Mouse (Mus musculus) lung, embryonic 14.5 days (tissue): Measurements from ENCODE around the gene Aldh1a1. TPM values are rescaled to one million over a fixed set of nuclear protein-coding genes. Genes with fewer than 3 reads are reported as not detected.
A peak's percentile ranks its signal among the peaks of the same experiment; 100 is the strongest.

Source experiments
- ATAC-seq: fragments of 200-750 bp; cut with Nextera tagmentation; 2 replicates; pipeline ENCODE4 v1.8.0; 2017; ENCODE audit warnings: mild to moderate bottlenecking, moderate TSS enrichment, moderate library complexity; ENCODE audit not compliant: insufficient read depth
- DNase-seq: peaks from one replicate; pipeline ENCODE4 v3.0.0-alpha.2; 2015
- H3K27ac ChIP-seq: fragments of 300-500 bp; sonication (generic); 2 replicates; pipeline ENCODE4 v1.5.1; 2014; ENCODE audit warnings: low read depth, mild to moderate bottlenecking, moderate library complexity
- H3K27me3 ChIP-seq: fragments of 300-500 bp; sonication (generic); 2 replicates; pipeline ENCODE4 v1.6.1; 2014; ENCODE audit warnings: low read length, control low read depth; ENCODE audit not compliant: insufficient read depth
- H3K36me3 ChIP-seq: fragments of 300-500 bp; sonication (generic); 2 replicates; pipeline ENCODE4 v1.6.1; 2014; ENCODE audit warnings: control low read depth; ENCODE audit not compliant: insufficient read depth
- H3K4me1 ChIP-seq: fragments of 300-500 bp; sonication (generic); 2 replicates; pipeline ENCODE4 v1.6.1; 2014; ENCODE audit warnings: antibody characterized with exemption, control low read depth; ENCODE audit not compliant: insufficient read depth
- H3K4me2 ChIP-seq: fragments of 300-500 bp; sonication (generic); 2 replicates; pipeline ENCODE4 v1.6.1; 2014; ENCODE audit warnings: mild to moderate bottlenecking
- H3K4me3 ChIP-seq: fragments of 300-500 bp; sonication (generic); 2 replicates; pipeline ENCODE4 v1.5.1; 2014; ENCODE audit warnings: low read depth, low read length
- H3K9ac ChIP-seq: fragments of 300-500 bp; sonication (generic); 2 replicates; pipeline ENCODE4 v1.6.1; 2014
- H3K9me3 ChIP-seq: fragments of 300-500 bp; sonication (generic); 2 replicates; pipeline ENCODE4 v1.6.1; 2016; ENCODE audit warnings: low read depth, low read length, control low read depth
- CTCF ChIP-seq: IDR thresholded peaks from 2 replicates; pipeline ENCODE4 v1.5.1; 2016; ENCODE audit warnings: antibody characterized with exemption, low read depth
- WGBS: fragments of 180-500 bp; shearing (Covaris S2); extraction: QIAGEN DNeasy Blood & Tissue Kit; methylation state at CpG from one replicate; pipeline ENCODE4 v1.1.7; 2014; 5-methylcytosine and 5-hydroxymethylcytosine counted together
- polyA plus RNA-seq: library from polyadenylated mRNA; unstranded; fragments of >200 nt; fragmentation: Nextera tagmentation; extraction: Ambion mirVana; gene quantifications from 2 replicates; pipeline ENCODE4 v1.2.1, GENCODE M21; 2014

Gene Aldh1a1
- polyA plus RNA-seq: 19.2 TPM in 2 replicates

DNA sequence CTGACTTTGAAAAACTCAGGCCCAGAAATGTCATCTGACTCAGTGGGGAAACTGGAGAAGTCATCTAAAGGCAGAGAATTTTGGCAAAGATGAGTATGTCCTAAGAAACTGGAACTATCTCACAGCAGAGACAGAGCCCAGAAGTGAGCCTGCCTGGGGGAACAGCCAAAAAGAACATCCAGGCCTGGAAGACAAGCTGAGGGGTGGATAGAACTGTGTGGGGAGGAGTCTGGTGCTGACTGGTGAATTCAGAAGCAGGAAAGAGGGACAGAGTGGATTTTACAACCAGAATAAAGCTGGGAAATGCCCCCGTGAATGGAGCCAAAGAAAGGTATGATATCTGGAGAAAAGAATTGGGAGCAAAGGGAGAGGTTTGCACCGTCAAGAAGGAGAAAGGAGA is at the start of gene Aldh1a1:
Gene Aldh1a1 (plus strand): TSS at position 225 of the 400 bp plus-strand sequence.
- H3K4me3 ChIP-seq: no peak within 1 kb of the TSS
- no peak within 1 kb of the TSS for H3K4me2 ChIP-seq
- no peaks in the 10 kb centered on the region for H3K27me3 ChIP-seq
- H3K27ac ChIP-seq: no peak within 1 kb of the TSS
- H3K36me3 ChIP-seq: no peaks in the 10 kb centered on the region
- H3K9me3 ChIP-seq: no peaks in the 10 kb centered on the region
- TF ChIP-seq CTCF: no peak
- ATAC-seq (no peak), DNase-seq (no peak)
- H3K4me1 ChIP-seq: no peaks in the 10 kb centered on the region
- H3K9ac ChIP-seq: no peak within 1 kb of the TSS
- 79% methylated on average over 2 of the region's 2 CpGs for WGBS

- TF ChIP-seq CTCF: no peak
- no peak overlapping the region for H3K4me2 ChIP-seq
- H3K27ac ChIP-seq: no peak overlapping the region
- H3K36me3 ChIP-seq: no peaks in the 10 kb centered on the region
- DNase-seq (peak; percentile 7), ATAC-seq (no peak)
- no peaks in the 10 kb centered on the region for H3K27me3 ChIP-seq
- H3K9ac ChIP-seq: no peak overlapping the region
- no peaks in the 10 kb centered on the region for H3K9me3 ChIP-seq
- 38% methylated on average over 2 of the region's 2 CpGs for WGBS
- H3K4me3 ChIP-seq: no peak overlapping the region
- H3K4me1 ChIP-seq: no peaks in the 10 kb centered on the region
Measured at GRCm38 (mm10) chr19:20447807-20448206, 44.7 kb upstream of the Aldh1a1 start.

GRCm38 (mm10) chr19:20449546-20449945 is 43.0 kb upstream of the Aldh1a1 start:
- TF ChIP-seq CTCF: peak; percentile 64
- peak; percentile 82 for DNase-seq

GRCm38 (mm10) chr19:20451045-20451444 is 41.5 kb upstream of the Aldh1a1 start:
- Histone ChIP-seq H3K36me3 (no peaks in the 10 kb centered on the region), H3K27me3 (no peaks in the 10 kb centered on the region), H3K9me3 (no peaks in the 10 kb centered on the region), H3K4me3 (no peak overlapping the region), H3K9ac (no peak overlapping the region), H3K27ac (no peak overlapping the region), H3K4me2 (no peak overlapping the region), H3K4me1 (no peaks in the 10 kb centered on the region)
- 69% methylated on average over 7 of the region's 7 CpGs for WGBS
- DNase-seq (no peak), ATAC-seq (no peak)
- no peak for TF ChIP-seq CTCF

More at GRCm38 (mm10) chr19:20449546-20449945, 43.0 kb upstream of the Aldh1a1 start:
- Histone ChIP-seq H3K4me1 (no peaks in the 10 kb centered on the region), H3K9me3 (no peaks in the 10 kb centered on the region), H3K27me3 (no peaks in the 10 kb centered on the region), H3K9ac (no peak overlapping the region), H3K4me2 (no peak overlapping the region), H3K4me3 (no peak overlapping the region), H3K27ac (no peak overlapping the region), H3K36me3 (no peaks in the 10 kb centered on the region)
- peak; percentile 58; the same call in 1 of the 2 replicates for ATAC-seq

GRCm38 (mm10) chr19:20484497-20484896 is 8.0 kb upstream of the Aldh1a1 start:
- H3K9ac ChIP-seq: no peak overlapping the region
- H3K27me3 ChIP-seq: no peaks in the 10 kb centered on the region
- no peaks in the 10 kb centered on the region for H3K4me1 ChIP-seq
- DNase-seq: peak; percentile 17
- no peak for TF ChIP-seq CTCF
- H3K36me3 ChIP-seq: no peaks in the 10 kb centered on the region
- ATAC-seq: no peak
- no peak overlapping the region for H3K27ac ChIP-seq
- H3K4me2 ChIP-seq: no peak overlapping the region
- WGBS: 32% methylated on average over 1 of the region's 1 CpGs
- no peak overlapping the region for H3K4me3 ChIP-seq
- H3K9me3 ChIP-seq: no peaks in the 10 kb centered on the region

GRCm38 (mm10) chr19:20491950-20492349 is 565 bp upstream of the Aldh1a1 start:
- ATAC-seq: no peak
- H3K9ac ChIP-seq: no peak overlapping the region
- TF ChIP-seq CTCF: no peak
- 57% methylated on average over 4 of the region's 4 CpGs for WGBS
- no peaks in the 10 kb centered on the region for H3K36me3 ChIP-seq
- H3K4me1 ChIP-seq: no peaks in the 10 kb centered on the region
- no peak overlapping the region for H3K27ac ChIP-seq
- H3K4me3 ChIP-seq: no peak overlapping the region
- no peaks in the 10 kb centered on the region for H3K9me3 ChIP-seq
- no peaks in the 10 kb centered on the region for H3K27me3 ChIP-seq
- H3K4me2 ChIP-seq: no peak overlapping the region
- DNase-seq: no peak

DNA sequence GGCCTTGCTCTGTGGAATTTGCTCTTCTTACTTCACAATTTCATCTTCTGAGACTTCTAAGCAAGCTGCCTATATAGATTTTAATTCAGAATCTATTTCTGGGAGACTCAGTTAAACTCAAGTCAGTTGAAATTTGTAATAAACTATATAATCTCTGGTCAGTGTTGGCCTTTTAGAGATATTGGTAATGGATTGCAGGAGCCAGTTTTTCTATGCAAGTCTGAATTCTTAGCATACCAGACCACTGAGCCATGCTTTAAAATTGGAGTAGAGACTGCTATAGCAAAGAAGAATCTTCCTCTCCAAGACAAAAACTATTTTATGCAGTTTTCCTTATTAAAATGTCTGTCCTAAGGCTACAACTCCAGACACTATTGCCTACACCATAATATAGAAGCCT is 4.0 kb downstream of the Aldh1a1 start:
- Histone ChIP-seq H3K9me3 (no peaks in the 10 kb centered on the region), H3K4me3 (no peak overlapping the region), H3K27me3 (no peaks in the 10 kb centered on the region), H3K9ac (no peak overlapping the region), H3K4me2 (no peak overlapping the region), H3K4me1 (no peaks in the 10 kb centered on the region), H3K27ac (no peak overlapping the region), H3K36me3 (no peaks in the 10 kb centered on the region)
- TF ChIP-seq CTCF: no peak
- no peak for DNase-seq
- no peak for ATAC-seq

GRCm38 (mm10) chr19:20505359-20505758 is 12.8 kb downstream of the Aldh1a1 start:
- Histone ChIP-seq H3K4me2 (no peak overlapping the region), H3K9me3 (no peaks in the 10 kb centered on the region), H3K4me3 (no peak overlapping the region), H3K27ac (no peak overlapping the region), H3K9ac (no peak overlapping the region), H3K36me3 (no peaks in the 10 kb centered on the region), H3K4me1 (peaks cover 4% of the 10 kb centered on the region), H3K27me3 (no peaks in the 10 kb centered on the region)
- DNase-seq (no peak), ATAC-seq (no peak)
- no peak for TF ChIP-seq CTCF
